Mouse (Mus musculus) MEL (cell line): ENCODE data around the gene Eif4ebp2. TPM values are rescaled to one million over a fixed set of nuclear protein-coding genes. Genes with fewer than 3 reads are reported as not detected.

Source experiments
- DNase-seq: peaks from one replicate; pipeline ENCODE4 v3.0.0; 2011; ENCODE audit warnings: low read depth, low spot score
- H3K27ac ChIP-seq: 2 replicates; pipeline ENCODE4 v1.5.1; 2012; ENCODE audit warnings: low read depth, mild to moderate bottlenecking, control low read depth, low read length, moderate library complexity; ENCODE audit not compliant: control insufficient read depth
- H3K27me3 ChIP-seq, 2 experiments: fragments of 150-350 bp in 1 of 2; sonication (generic) in 1 of 2; 2 replicates each; pipeline ENCODE4 v1.6.1; 2012; ENCODE audit warnings: low read length in 2 of 2, mild to moderate bottlenecking in 2 of 2, improper control_type of control experiment in 1 of 2, moderate library complexity in 1 of 2; ENCODE audit not compliant: insufficient read depth in 2 of 2, control insufficient read depth in 1 of 2
- H3K36me3 ChIP-seq, 2 experiments: 2 replicates each; pipeline ENCODE4 v1.6.1; 2012 to 2014; ENCODE audit warnings: low read length in 2 of 2, improper control_type of control experiment in 1 of 2, inconsistent platforms in 1 of 2, mild to moderate bottlenecking in 1 of 2; ENCODE audit not compliant: insufficient read depth in 2 of 2, control insufficient read depth in 1 of 2
- H3K4me1 ChIP-seq, 2 experiments: fragments of 150-350 bp in 1 of 2; sonication (generic) in 1 of 2; 2 replicates each; pipeline ENCODE4 v1.6.1; 2012; ENCODE audit warnings: low read length in 2 of 2, improper control_type of control experiment in 1 of 2, mild to moderate bottlenecking in 1 of 2; ENCODE audit not compliant: insufficient read depth in 2 of 2, control insufficient read depth in 1 of 2
- H3K4me3 ChIP-seq, 2 experiments: fragments of 150-350 bp in 1 of 2; sonication (generic) in 1 of 2; 2 replicates each; pipeline ENCODE4 v1.5.1; 2012; ENCODE audit warnings: low read depth in 2 of 2, low read length in 2 of 2, mild to moderate bottlenecking in 2 of 2, moderate library complexity in 2 of 2, control low read depth in 1 of 2, improper control_type of control experiment in 1 of 2; ENCODE audit not compliant: control insufficient read depth in 1 of 2, insufficient read depth in 1 of 2
- H3K79me2 ChIP-seq: 2 replicates; pipeline ENCODE4 v1.6.1; 2012; ENCODE audit warnings: mild to moderate bottlenecking, low read length, moderate library complexity; ENCODE audit not compliant: control insufficient read depth, poor library complexity, insufficient read depth
- H3K9ac ChIP-seq: 2 replicates; pipeline ENCODE4 v1.6.1; 2012; ENCODE audit warnings: low read depth, mild to moderate bottlenecking, control low read depth, low read length, moderate library complexity; ENCODE audit not compliant: control insufficient read depth, poor library complexity, severe bottlenecking
- H3K9me3 ChIP-seq: fragments of 150-350 bp; sonication (generic); replicated peaks from 2 replicates; pipeline ENCODE4 v1.6.1; 2012; ENCODE audit warnings: mild to moderate bottlenecking, low read length, improper control_type of control experiment, moderate library complexity; ENCODE audit not compliant: insufficient read depth
- BHLHE40 ChIP-seq: IDR thresholded peaks from 2 replicates; pipeline ENCODE4 v1.6.1; 2012; ENCODE audit warnings: low read depth, mild to moderate bottlenecking, inconsistent platforms, low read length, improper control_type of control experiment, borderline replicate concordance
- ELF1 ChIP-seq: IDR thresholded peaks from 2 replicates; pipeline ENCODE4 v1.6.1; 2014; ENCODE audit warnings: low read depth, mild to moderate bottlenecking, inconsistent platforms, low read length, improper control_type of control experiment, moderate library complexity
- EP300 ChIP-seq, 2 experiments: IDR thresholded peaks; 2 replicates each; pipeline ENCODE4 v1.6.1; 2011; ENCODE audit warnings: improper control_type of control experiment in 2 of 2, low read length in 2 of 2, low read depth in 1 of 2, mild to moderate bottlenecking in 1 of 2
- GATA1 ChIP-seq: IDR thresholded peaks from 2 replicates; pipeline ENCODE4 v1.6.1; 2011; ENCODE audit warnings: low read depth, low read length, improper control_type of control experiment
- HCFC1 ChIP-seq: IDR thresholded peaks from 2 replicates; pipeline ENCODE4 v1.6.1; 2012; ENCODE audit warnings: low read depth, mild to moderate bottlenecking, inconsistent platforms, low read length, improper control_type of control experiment, moderate library complexity
- MAFK ChIP-seq: IDR thresholded peaks from 2 replicates; pipeline ENCODE4 v1.6.1; 2011; ENCODE audit warnings: low read depth, mild to moderate bottlenecking, low read length, improper control_type of control experiment, borderline replicate concordance
- MEF2A ChIP-seq: IDR thresholded peaks from 2 replicates; pipeline ENCODE4 v1.6.1; 2014; ENCODE audit warnings: low read depth, mild to moderate bottlenecking, inconsistent platforms, low read length, improper control_type of control experiment; ENCODE audit not compliant: poor library complexity, insufficient replicate concordance, severe bottlenecking; ENCODE audit errors: extremely low read depth
- MXI1 ChIP-seq: IDR thresholded peaks from 2 replicates; pipeline ENCODE4 v1.6.1; 2011; ENCODE audit warnings: mild to moderate bottlenecking, low read depth, low read length, improper control_type of control experiment
- NELFE ChIP-seq: IDR thresholded peaks from 2 replicates; pipeline ENCODE4 v1.6.1; 2011; ENCODE audit warnings: low read depth, low read length, improper control_type of control experiment
- POLR2A ChIP-seq, 2 experiments: IDR thresholded peaks; 2 replicates each; pipeline ENCODE4 v1.6.1; 2011 to 2012; ENCODE audit warnings: low read length in 2 of 2, mild to moderate bottlenecking in 2 of 2, control low read depth in 1 of 2, improper control_type of control experiment in 1 of 2, low read depth in 1 of 2, moderate library complexity in 1 of 2; ENCODE audit not compliant: control insufficient read depth in 1 of 2, insufficient read depth in 1 of 2, poor library complexity in 1 of 2
- POLR2AphosphoS2 ChIP-seq: IDR thresholded peaks from 2 replicates; pipeline ENCODE4 v1.6.1; 2011; ENCODE audit warnings: low read length, improper control_type of control experiment
- RCOR1 ChIP-seq: IDR thresholded peaks from 2 replicates; pipeline ENCODE4 v1.6.1; 2012; ENCODE audit warnings: low read depth, mild to moderate bottlenecking, inconsistent platforms, low read length, improper control_type of control experiment
- TAL1 ChIP-seq: IDR thresholded peaks from 2 replicates; pipeline ENCODE4 v1.6.1; 2012; ENCODE audit warnings: mild to moderate bottlenecking, inconsistent platforms, low read length, moderate library complexity, mixed read lengths
- TBP ChIP-seq: IDR thresholded peaks from 2 replicates; pipeline ENCODE4 v1.8.0; 2011; ENCODE audit warnings: low read depth, low read length, improper control_type of control experiment
- TCF12 ChIP-seq: IDR thresholded peaks from 2 replicates; pipeline ENCODE4 v1.6.1; 2014; ENCODE audit warnings: low read depth, mild to moderate bottlenecking, inconsistent platforms, low read length, improper control_type of control experiment, moderate library complexity
- USF2 ChIP-seq, 2 experiments: IDR thresholded peaks; 2 replicates each; pipeline ENCODE4 v1.6.1; 2011 to 2012; ENCODE audit warnings: improper control_type of control experiment in 2 of 2, low read length in 2 of 2, borderline replicate concordance in 1 of 2, inconsistent platforms in 1 of 2, low read depth in 1 of 2, mild to moderate bottlenecking in 1 of 2; ENCODE audit not compliant: insufficient read depth in 1 of 2
- ZC3H11A ChIP-seq: IDR thresholded peaks from 2 replicates; pipeline ENCODE4 v1.6.1; 2012; ENCODE audit warnings: low read depth, mild to moderate bottlenecking, inconsistent platforms, low read length, improper control_type of control experiment
- ZKSCAN1 ChIP-seq: IDR thresholded peaks from 2 replicates; pipeline ENCODE4 v1.6.1; 2012; ENCODE audit warnings: low read depth, mild to moderate bottlenecking, inconsistent platforms, low read length, improper control_type of control experiment, moderate library complexity
- ZMIZ1 ChIP-seq: IDR thresholded peaks from 2 replicates; pipeline ENCODE4 v1.6.1; 2012; ENCODE audit warnings: low read depth, mild to moderate bottlenecking, inconsistent platforms, low read length, improper control_type of control experiment, moderate library complexity
- polyA plus RNA-seq, 2 experiments: library from polyadenylated mRNA; stranded (reverse) in 1 of 2; unstranded in 1 of 2; fragments of >175 nt in 1 of 2; fragments of >200 nt in 1 of 2; gene quantifications; 2 replicates each; pipeline versions ENCODE4 v1.2.1 to v1.2.4; 2012; ENCODE audit warnings: low replicate concordance in 2 of 2, low read depth in 1 of 2; ENCODE audit not compliant: insufficient read length in 2 of 2, insufficient read depth in 1 of 2, missing spikeins in 1 of 2
- total RNA-seq: library from RNA; depleted of rRNA; stranded (reverse); fragments of 300-350 nt; gene quantifications from 2 replicates; pipeline ENCODE4 v1.2.3, GENCODE M21; 2012

Eif4ebp2 gene
- total and polyA plus RNA-seq, 3 experiments, result 17.1 to 186 (median 52.9) TPM

DNA sequence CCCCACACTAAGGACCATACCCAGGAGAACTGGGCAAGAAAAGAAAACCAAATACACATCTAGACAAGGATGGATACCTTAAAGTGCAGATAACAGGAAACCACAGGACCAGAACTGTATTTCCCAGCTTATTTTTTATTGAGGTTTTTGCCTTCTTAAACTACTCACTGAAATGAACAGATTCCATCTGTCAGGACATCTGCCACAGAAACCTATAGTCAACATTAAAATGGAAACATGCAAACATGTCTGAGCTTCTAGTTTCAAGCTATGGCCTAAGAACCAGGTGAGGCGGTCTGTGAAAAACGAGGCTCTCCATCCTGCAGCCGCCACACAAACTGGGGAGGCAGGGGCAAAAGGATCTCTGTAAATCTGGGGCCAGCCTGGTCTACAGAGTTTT is 7.4 kb downstream of the Eif4ebp2 start:
- Histone ChIP-seq H3K4me3 (no peak overlapping the region), H3K27me3 (no peaks in the 10 kb centered on the region), H3K36me3 (peaks cover 2 to 31% of the 10 kb centered on the region in 2 experiments; a peak in 3 of 4 replicates), H3K9ac (no peak overlapping the region), H3K9me3 (no peaks in the 10 kb centered on the region), H3K79me2 (peaks cover 79% of the 10 kb centered on the region), H3K27ac (no peak overlapping the region), H3K4me1 (peaks cover 8 to 23% of the 10 kb centered on the region in 2 experiments)
- DNase-seq, result no peak
- TF ChIP-seq RCOR1 (no peak), EP300 (IDR thresholded peaks at IDR 0.05; ENCODE audit: low read depth in 1 of 2, low read length in 2 of 2) (no peak), MEF2A (no peak), HCFC1 (no peak), MAFK (no peak), USF2 (IDR thresholded peaks at IDR 0.05; ENCODE audit: borderline replicate concordance in 1 of 2, insufficient read depth in 1 of 2, low read depth in 1 of 2, low read length in 2 of 2) (no peak), POLR2AphosphoS2 (no peak), TCF12 (no peak), TBP (no peak)

DNA sequence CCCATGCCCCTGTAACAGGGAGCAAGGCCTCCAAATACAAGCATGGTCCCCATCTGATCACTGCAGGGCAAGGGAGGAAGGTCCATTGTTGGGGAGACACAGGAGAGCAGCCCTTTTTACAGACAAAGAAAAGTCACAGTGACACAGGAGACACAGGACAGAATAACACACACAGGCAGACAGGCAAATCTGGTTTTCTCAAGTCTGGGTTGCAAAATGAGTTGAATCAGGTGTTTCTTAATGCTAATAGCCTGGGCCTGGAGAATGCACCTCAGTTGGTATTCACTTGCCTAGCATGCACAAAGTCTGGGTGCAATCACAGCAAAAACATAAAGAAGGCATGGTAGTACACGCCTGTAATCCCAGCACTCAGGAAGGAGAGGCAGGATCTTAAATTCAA is 8.6 kb downstream of the Eif4ebp2 start:
- Histone ChIP-seq H3K9me3 (no peaks in the 10 kb centered on the region), H3K36me3 (peaks cover 2 to 20% of the 10 kb centered on the region in 2 experiments; a peak in 3 of 4 replicates), H3K9ac (no peak overlapping the region), H3K27me3 (no peaks in the 10 kb centered on the region), H3K4me3 (no peak overlapping the region), H3K4me1 (peaks cover under 1 to 13% of the 10 kb centered on the region in 2 experiments; a peak in 3 of 4 replicates), H3K79me2 (peaks cover 69% of the 10 kb centered on the region), H3K27ac (no peak overlapping the region)
- TF ChIP-seq ZMIZ1, result no peak
- no peak for TF ChIP-seq ZC3H11A
- no peak for TF ChIP-seq NELFE
- TF ChIP-seq ZKSCAN1, result no peak
- TF ChIP-seq RCOR1, result no peak
- no peak for TF ChIP-seq MEF2A
- no peak for TF ChIP-seq POLR2AphosphoS2
- no peak for TF ChIP-seq POLR2A (IDR thresholded peaks at IDR 0.05; ENCODE audit: control insufficient read depth in 1 of 2, insufficient read depth in 1 of 2, low read depth in 1 of 2, low read length in 2 of 2, poor library complexity in 1 of 2)
- no peak for TF ChIP-seq GATA1
- TF ChIP-seq MXI1, result no peak
- TF ChIP-seq ELF1, result no peak
- no peak for TF ChIP-seq TAL1
- no peak for TF ChIP-seq BHLHE40
- no peak for DNase-seq
